Mouse (Mus musculus): ENCODE results near the gene Cd300ld. TPM values are rescaled to one million over a fixed set of nuclear protein-coding genes. Genes with fewer than 3 reads are reported as not detected.
"Not testable (repeated sequence)": the region's sequence is repeated elsewhere in the genome, so short reads cannot be mapped to it uniquely, and the experiment has no call there.

Cd300ld gene
- 0.06 and 0.15 TPM in 2 replicates for polyA plus RNA-seq (2015; fragmentation: Nextera tagmentation; extraction: Ambion mirVana)

DNA sequence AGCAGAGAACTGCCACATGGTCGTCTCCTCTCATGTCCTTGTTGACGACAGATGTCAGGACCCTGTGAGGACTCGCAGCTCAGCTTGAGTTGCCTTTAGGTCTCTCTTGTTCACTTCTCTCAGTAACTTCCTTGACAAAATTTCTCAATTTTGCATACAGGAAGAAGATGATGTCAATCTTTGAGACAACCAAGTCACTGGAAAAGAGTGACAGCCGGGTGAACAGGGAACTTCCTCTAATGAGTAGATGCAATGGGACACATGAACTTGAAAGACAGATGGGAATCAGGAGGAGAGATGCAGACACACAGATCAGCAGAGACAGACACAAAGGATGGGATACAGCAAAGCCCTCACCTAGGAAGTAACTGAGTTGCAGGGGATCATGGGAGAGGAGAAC is at the start of gene Cd300ld:
Gene Cd300ld (minus strand): TSS at position 130 of the 400 bp plus-strand sequence.
- no peak within 1 kb of the TSS for H3K4me3 ChIP-seq
- no peak for ATAC-seq (replicated peaks)

DNA sequence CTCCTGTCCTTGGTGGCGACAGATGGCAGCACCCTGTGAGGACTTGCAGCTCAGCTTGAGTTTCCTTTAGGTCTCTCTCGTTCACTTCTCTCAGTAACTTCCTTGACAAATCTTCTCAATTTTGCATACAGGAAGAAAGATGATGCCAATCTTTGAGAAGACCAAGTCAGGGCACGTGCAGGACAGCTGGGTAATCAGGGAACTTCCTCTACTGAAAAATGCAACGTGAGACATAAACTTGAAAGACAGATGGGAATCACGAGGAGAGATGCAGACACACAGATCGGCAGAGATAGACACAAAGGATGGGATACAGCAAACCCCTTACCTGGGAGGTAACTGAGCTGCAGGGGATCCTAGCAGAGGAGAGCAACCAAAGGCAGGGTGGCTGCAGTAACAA is 47.9 kb upstream of the Cd300ld start, which contains the start of gene Cd300ld5:
Gene Cd300ld5 (minus strand): TSS at position 101 of the 400 bp plus-strand sequence.
- not testable (repeated sequence) for H3K9me3 ChIP-seq; ATAC-seq (replicated peaks); H3K27ac ChIP-seq; H3K36me3 ChIP-seq (replicated peaks); H3K4me1 ChIP-seq; H3K27me3 ChIP-seq (replicated peaks); H3K4me3 ChIP-seq; H3K9ac ChIP-seq; H3K4me2 ChIP-seq
- no CpG with 5 or more reads among the region's 6 CpGs for WGBS

More for the DNA sequence above, at the start of gene Cd300ld:
- 81% methylated on average over 4 of the region's 4 CpGs for WGBS
- H3K27me3 ChIP-seq (replicated peaks): no peaks in the 10 kb centered on the region
- no peak within 1 kb of the TSS for H3K9ac ChIP-seq
- no peaks in the 10 kb centered on the region for H3K9me3 ChIP-seq
- H3K4me1 ChIP-seq: no peaks in the 10 kb centered on the region
- H3K4me2 ChIP-seq: no peak within 1 kb of the TSS
- H3K27ac ChIP-seq: no peak within 1 kb of the TSS
- no peaks in the 10 kb centered on the region for H3K36me3 ChIP-seq (replicated peaks)

DNA sequence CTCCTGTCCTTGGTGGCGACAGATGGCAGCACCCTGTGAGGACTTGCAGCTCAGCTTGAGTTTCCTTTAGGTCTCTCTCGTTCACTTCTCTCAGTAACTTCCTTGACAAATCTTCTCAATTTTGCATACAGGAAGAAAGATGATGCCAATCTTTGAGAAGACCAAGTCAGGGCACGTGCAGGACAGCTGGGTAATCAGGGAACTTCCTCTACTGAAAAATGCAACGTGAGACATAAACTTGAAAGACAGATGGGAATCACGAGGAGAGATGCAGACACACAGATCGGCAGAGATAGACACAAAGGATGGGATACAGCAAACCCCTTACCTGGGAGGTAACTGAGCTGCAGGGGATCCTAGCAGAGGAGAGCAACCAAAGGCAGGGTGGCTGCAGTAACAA is 37.2 kb upstream of the Cd300ld start, which contains the start of gene Cd300ld4:
Gene Cd300ld4 (minus strand): TSS at position 101 of the 400 bp plus-strand sequence.
- not testable (repeated sequence) for H3K4me3 ChIP-seq; H3K4me1 ChIP-seq; H3K9me3 ChIP-seq; H3K27me3 ChIP-seq (replicated peaks); H3K27ac ChIP-seq; H3K36me3 ChIP-seq (replicated peaks); H3K9ac ChIP-seq; ATAC-seq (replicated peaks); H3K4me2 ChIP-seq
- no CpG with 5 or more reads among the region's 6 CpGs for WGBS

DNA sequence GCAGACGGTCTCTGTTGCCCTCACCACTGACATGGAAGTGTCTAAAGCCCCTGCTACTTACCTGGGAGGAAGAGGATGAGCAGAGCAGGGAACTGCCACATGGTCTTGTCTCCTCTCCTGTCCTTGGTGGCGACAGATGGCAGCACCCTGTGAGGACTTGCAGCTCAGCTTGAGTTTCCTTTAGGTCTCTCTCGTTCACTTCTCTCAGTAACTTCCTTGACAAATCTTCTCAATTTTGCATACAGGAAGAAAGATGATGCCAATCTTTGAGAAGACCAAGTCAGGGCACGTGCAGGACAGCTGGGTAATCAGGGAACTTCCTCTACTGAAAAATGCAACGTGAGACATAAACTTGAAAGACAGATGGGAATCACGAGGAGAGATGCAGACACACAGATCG is 26.4 kb upstream of the Cd300ld start, which contains the start of gene Cd300ld2:
Gene Cd300ld2 (minus strand): TSS at position 101 of the 400 bp plus-strand sequence.
- H3K27ac ChIP-seq; H3K9ac ChIP-seq; H3K36me3 ChIP-seq (replicated peaks); H3K27me3 ChIP-seq (replicated peaks); H3K4me1 ChIP-seq; H3K4me2 ChIP-seq; H3K4me3 ChIP-seq; H3K9me3 ChIP-seq; ATAC-seq (replicated peaks): not testable (repeated sequence)
- no CpG with 5 or more reads among the region's 7 CpGs for WGBS

DNA sequence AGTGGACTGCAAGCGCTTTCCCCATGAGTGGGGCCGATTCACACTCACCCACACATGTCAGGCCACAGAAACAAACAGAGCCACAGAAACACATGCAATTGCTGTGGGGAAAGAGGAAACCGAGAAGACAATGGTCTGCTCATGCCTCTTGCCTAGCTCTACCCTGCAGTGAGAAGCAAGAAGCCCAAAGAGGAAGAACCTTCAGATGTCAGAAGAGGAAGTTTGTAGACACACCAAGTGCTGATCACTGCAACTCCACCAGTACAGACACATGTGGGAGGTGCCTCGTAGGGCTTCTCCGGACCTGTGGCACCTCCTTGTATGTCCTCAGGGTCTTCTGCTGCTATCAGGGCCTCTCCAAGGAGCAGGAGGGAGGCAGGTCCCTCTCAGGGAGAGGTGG is 14.3 kb upstream of the Cd300ld start:
- Histone ChIP-seq H3K4me2 (no peak overlapping the region), H3K36me3 (replicated peaks) (no peaks in the 10 kb centered on the region), H3K9ac (no peak overlapping the region), H3K4me3 (no peak overlapping the region), H3K27me3 (replicated peaks) (no peaks in the 10 kb centered on the region), H3K4me1 (no peaks in the 10 kb centered on the region), H3K27ac (no peak overlapping the region), H3K9me3 (no peaks in the 10 kb centered on the region)
- WGBS: 87% methylated on average over 5 of the region's 5 CpGs
- no peak for ATAC-seq (replicated peaks)

DNA sequence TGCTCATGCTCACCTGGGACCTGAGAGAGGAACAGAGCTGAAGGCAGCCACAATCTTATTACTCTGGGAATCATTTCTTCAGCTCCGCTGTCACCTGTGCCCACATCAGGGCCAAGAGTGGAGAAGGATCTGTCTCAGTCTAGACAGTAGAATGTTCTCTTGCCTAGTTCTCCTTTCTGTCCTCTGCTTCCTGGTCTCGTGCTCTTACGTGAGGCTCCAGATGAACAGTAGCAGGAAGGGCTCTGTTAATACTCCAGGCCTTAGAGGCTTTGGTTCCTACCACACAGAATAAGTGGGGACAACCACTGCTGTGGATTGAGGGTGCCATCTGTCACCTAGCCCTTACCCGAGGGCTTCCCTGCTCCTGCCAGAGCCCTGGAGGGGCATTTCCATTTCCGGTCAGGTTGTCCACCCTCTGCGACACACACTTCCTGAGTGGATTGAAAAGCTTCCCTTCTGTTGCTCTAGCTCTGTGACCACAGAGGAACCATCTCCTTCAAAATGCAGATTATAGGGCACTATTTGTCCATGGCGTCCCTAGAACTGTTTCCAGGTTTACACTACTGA is 11.8 kb upstream of the Cd300ld start, which contains the start of gene Cd300c2:
Gene Cd300c2 (minus strand): TSS at position 407 of the 567 bp plus-strand sequence.
- H3K9ac ChIP-seq: no peak within 1 kb of the TSS
- ATAC-seq (replicated peaks): no peak
- no peaks in the 10 kb centered on the region for H3K27me3 ChIP-seq (replicated peaks)
- no peak within 1 kb of the TSS for H3K4me2 ChIP-seq
- no peaks in the 10 kb centered on the region for H3K4me1 ChIP-seq
- H3K36me3 ChIP-seq (replicated peaks): no peaks in the 10 kb centered on the region
- no peaks in the 10 kb centered on the region for H3K9me3 ChIP-seq
- H3K4me3 ChIP-seq: no peak within 1 kb of the TSS
- 91% methylated on average over 7 of the region's 7 CpGs for WGBS
- H3K27ac ChIP-seq: no peak within 1 kb of the TSS

DNA sequence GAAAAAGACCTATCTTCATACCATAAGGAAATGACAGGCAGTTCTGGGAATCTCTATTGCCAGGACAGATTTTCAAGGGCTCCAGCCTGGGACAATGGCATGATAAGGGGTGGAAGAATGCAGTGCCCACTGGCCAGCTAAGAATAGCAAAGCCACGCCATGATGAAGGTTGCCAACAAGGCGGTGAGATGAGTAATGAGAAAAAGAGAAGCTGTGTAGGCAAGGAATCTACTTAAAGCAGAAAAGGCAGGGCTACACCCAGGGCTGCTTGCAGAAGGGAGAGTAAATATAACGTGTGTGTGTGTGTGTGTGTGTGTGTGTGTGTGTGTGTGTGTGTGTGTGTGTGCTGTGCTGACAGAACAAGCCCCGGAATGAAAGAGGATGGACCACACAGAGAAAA is 7.9 kb downstream of the Cd300ld start:
- ATAC-seq (replicated peaks): no peak
- Histone ChIP-seq H3K27ac (no peak overlapping the region), H3K9me3 (no peaks in the 10 kb centered on the region), H3K36me3 (replicated peaks) (no peaks in the 10 kb centered on the region), H3K4me1 (no peaks in the 10 kb centered on the region), H3K27me3 (replicated peaks) (no peaks in the 10 kb centered on the region), H3K4me3 (no peak overlapping the region), H3K9ac (no peak overlapping the region), H3K4me2 (no peak overlapping the region)
- WGBS: 82% methylated on average over 4 of the region's 4 CpGs

DNA sequence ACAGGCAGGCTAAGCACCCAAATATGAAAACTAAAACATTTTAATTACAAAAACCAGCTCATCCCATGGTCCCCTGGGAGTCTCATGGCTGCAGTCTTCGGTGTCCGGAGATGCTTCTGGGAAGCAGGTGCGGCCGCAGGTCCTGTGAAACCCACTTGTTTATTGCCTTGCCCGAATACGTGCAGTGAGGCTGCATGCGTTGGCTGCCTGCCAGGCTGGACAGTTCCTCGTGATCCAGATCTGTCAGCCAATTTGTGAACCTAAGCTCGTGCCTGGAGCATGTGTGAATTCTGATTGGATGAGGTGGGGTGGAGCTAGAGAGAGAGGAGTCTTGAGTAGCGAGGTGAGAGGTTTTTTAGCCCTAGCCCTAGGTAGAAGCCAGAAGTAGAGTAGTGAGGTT is 17.0 kb downstream of the Cd300ld start:
- H3K4me1 ChIP-seq: no peaks in the 10 kb centered on the region
- no peak overlapping the region for H3K4me3 ChIP-seq
- no peaks in the 10 kb centered on the region for H3K27me3 ChIP-seq (replicated peaks)
- no peaks in the 10 kb centered on the region for H3K36me3 ChIP-seq (replicated peaks)
- H3K9me3 ChIP-seq: no peaks in the 10 kb centered on the region
- no peak for ATAC-seq (replicated peaks)
- H3K27ac ChIP-seq: no peak overlapping the region
- H3K4me2 ChIP-seq: no peak overlapping the region
- 85% methylated on average over 10 of the region's 10 CpGs for WGBS
- H3K9ac ChIP-seq: no peak overlapping the region

DNA sequence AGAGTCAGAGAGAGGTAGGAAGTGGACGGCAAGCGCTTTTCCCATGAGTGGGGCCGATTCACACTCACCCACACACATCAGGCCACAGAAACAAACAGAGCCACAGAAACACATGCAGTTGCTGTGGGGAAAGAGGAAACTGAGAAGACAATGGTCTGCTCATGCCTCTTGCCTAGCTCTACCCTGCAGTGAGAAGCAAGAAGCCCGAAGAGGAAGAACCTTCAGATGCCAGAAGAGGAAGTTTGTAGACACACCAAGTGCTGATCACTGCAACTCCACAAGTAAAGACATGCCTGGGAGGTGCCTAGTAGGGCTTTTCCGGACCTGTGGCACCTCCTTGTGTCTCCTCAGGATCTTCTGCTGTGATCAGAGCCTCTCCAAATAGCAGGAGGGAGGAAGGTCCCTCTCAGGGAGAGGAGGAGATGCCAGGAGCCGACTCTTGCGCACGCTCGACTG is 20.9 kb downstream of the Cd300ld start, which contains the start of gene Cd300c:
Gene Cd300c (minus strand): TSS at position 406 of the 456 bp plus-strand sequence.
- no peak for ATAC-seq (replicated peaks)
- Histone ChIP-seq H3K27ac (no peak within 1 kb of the TSS), H3K9me3 (no peaks in the 10 kb centered on the region), H3K4me1 (no peaks in the 10 kb centered on the region), H3K27me3 (replicated peaks) (no peaks in the 10 kb centered on the region), H3K4me2 (no peak within 1 kb of the TSS), H3K36me3 (replicated peaks) (no peaks in the 10 kb centered on the region), H3K4me3 (no peak within 1 kb of the TSS), H3K9ac (no peak within 1 kb of the TSS)
- 86% methylated on average over 9 of the region's 9 CpGs for WGBS

DNA sequence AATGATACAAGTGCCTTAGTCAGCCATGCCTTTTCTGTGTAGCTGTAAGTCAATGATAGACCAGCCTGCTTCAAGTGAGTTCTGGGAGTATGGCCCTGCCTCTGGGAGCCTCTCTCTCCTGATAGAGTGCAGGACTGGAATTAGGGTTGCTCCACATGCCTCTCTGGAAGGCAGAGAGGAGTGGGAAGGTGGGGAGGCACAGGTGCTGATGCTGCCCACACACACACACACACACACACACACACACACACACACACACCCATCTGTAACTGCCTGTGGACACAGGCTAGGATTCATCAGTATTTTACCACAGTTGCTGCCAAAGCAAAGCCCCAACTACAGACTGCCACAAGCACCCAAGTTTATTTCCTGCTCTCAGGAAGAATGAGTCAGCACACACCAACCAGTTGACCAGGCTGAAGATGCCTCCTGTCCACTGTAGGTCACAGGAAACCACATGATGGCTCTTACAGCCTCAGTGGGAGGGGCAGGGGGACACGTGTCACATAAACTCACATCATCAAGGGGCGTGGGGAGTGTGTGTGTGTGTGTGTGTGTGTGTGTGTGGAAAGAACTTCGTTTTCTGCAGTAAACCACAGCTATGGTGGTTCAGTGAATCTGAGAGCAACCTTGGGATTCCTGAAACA is 24.4 kb downstream of the Cd300ld start:
- no peaks in the 10 kb centered on the region for H3K27me3 ChIP-seq (replicated peaks)
- no peak overlapping the region for H3K27ac ChIP-seq
- no peak overlapping the region for H3K4me2 ChIP-seq
- no peaks in the 10 kb centered on the region for H3K4me1 ChIP-seq
- H3K36me3 ChIP-seq (replicated peaks): no peaks in the 10 kb centered on the region
- H3K9ac ChIP-seq: no peak overlapping the region
- H3K9me3 ChIP-seq: no peaks in the 10 kb centered on the region
- WGBS: 59% methylated on average over 3 of the region's 3 CpGs
- ATAC-seq (replicated peaks): no peak
- H3K4me3 ChIP-seq: no peak overlapping the region

DNA sequence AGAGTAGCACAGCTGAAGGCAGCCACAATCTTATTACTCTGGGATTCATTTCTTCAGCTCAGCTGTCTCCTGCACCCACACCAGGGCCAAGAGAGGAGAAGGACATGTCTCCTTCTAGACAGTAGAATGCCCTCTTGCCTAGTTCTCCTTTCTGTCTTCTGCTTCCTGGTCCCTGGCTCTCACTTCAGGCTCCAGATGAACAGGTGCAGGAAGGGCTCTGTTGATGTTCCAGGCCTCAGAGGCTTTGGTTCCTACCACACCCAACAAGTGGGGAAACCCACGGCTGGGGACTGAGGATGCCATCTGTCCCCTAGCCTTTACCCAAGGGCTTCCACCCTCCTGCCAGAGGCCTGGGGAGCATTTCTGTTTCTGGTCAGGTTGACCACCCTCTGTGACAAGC is 29.4 kb downstream of the Cd300ld start:
- H3K36me3 ChIP-seq (replicated peaks): no peaks in the 10 kb centered on the region
- H3K27me3 ChIP-seq (replicated peaks): no peaks in the 10 kb centered on the region
- 95% methylated on average over 1 of the region's 1 CpGs for WGBS
- no peak overlapping the region for H3K4me3 ChIP-seq
- no peak for ATAC-seq (replicated peaks)
- H3K4me1 ChIP-seq: no peaks in the 10 kb centered on the region
- H3K9ac ChIP-seq: no peak overlapping the region
- no peaks in the 10 kb centered on the region for H3K9me3 ChIP-seq
- no peak overlapping the region for H3K4me2 ChIP-seq
- H3K27ac ChIP-seq: no peak overlapping the region

DNA sequence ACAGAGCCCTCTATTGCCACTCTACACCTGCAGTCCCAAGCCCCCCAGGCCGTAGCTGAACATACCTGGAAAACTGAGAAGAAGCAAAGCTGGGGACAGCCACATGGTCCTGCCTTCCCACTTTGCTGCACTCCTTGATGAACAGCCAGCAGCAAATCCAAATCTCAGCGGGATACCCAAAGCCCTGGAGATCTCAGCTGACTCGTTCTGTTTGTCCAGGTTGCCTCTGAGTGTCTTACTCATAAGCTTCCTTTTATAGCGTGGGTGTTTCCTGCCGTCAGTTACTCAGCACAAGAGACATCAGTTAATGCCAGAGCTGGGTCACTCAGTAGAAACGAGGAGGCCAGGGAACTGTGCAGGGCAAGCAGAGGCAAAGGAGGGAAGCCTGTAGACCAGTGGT is 55.6 kb downstream of the Cd300ld start, which contains the start of gene Cd300lb:
Gene Cd300lb (minus strand): TSS at position 243 of the 400 bp plus-strand sequence.
- 67% methylated on average over 6 of the region's 6 CpGs for WGBS
- H3K4me1 ChIP-seq: no peaks in the 10 kb centered on the region

More for the DNA sequence above, 55.6 kb downstream of the Cd300ld start, which contains the start of gene Cd300lb:
- no peak within 1 kb of the TSS for H3K27ac ChIP-seq
- no peak within 1 kb of the TSS for H3K9ac ChIP-seq
- no peaks in the 10 kb centered on the region for H3K27me3 ChIP-seq (replicated peaks)
- H3K4me2 ChIP-seq: no peak within 1 kb of the TSS
- H3K4me3 ChIP-seq: no peak within 1 kb of the TSS
- no peaks in the 10 kb centered on the region for H3K36me3 ChIP-seq (replicated peaks)
- H3K9me3 ChIP-seq: no peaks in the 10 kb centered on the region
- no peak for ATAC-seq (replicated peaks)

Measured in midbrain, embryonic 15.5 days (tissue).